Mouse (Mus musculus): Measurements from ENCODE around the gene Nutf2-ps1. TPM values are rescaled to one million over a fixed set of nuclear protein-coding genes. Genes with fewer than 3 reads are reported as not detected.

Nutf2-ps1 gene
- polyA plus RNA-seq (2014; fragmentation: Illumina TruSeq; extraction: RNeasy Lipid Tissue Mini Kit (QIAGEN cat#74804); ENCODE audit: low read depth, low replicate concordance) = 22.1 TPM

GRCm38 (mm10) chr19:53588968-53589367, at the start of gene Nutf2-ps1:
Nutf2-ps1 (minus strand) TSS chr19:53589068.

GRCm38 (mm10) chr19:53599757-53600539, 11.1 kb upstream of the Nutf2-ps1 start, which contains the start of gene Smc3:
Smc3 (plus strand) TSS chr19:53600398.

Other genes starting within 250 kb of the Nutf2-ps1 start
- not detected for gene Gm10197, start 217.3 kb downstream of the Nutf2-ps1 start, polyA plus RNA-seq (2014; fragmentation: Illumina TruSeq; extraction: RNeasy Lipid Tissue Mini Kit (QIAGEN cat#74804); ENCODE audit: low read depth, low replicate concordance)
- 79.0 TPM for gene Smndc1, start 198.5 kb downstream of the Nutf2-ps1 start, polyA plus RNA-seq (2014; fragmentation: Illumina TruSeq; extraction: RNeasy Lipid Tissue Mini Kit (QIAGEN cat#74804); ENCODE audit: low read depth, low replicate concordance)
- gene Dusp5, start 60.0 kb downstream of the Nutf2-ps1 start, polyA plus RNA-seq (2014; fragmentation: Illumina TruSeq; extraction: RNeasy Lipid Tissue Mini Kit (QIAGEN cat#74804); ENCODE audit: low read depth, low replicate concordance) = 0.24 TPM
- gene Smc3, start 11.3 kb upstream of the Nutf2-ps1 start, polyA plus RNA-seq (2014; fragmentation: Illumina TruSeq; extraction: RNeasy Lipid Tissue Mini Kit (QIAGEN cat#74804); ENCODE audit: low read depth, low replicate concordance) = 62.9 TPM
- gene Rbm20, start 88.2 kb upstream of the Nutf2-ps1 start, polyA plus RNA-seq (2014; fragmentation: Illumina TruSeq; extraction: RNeasy Lipid Tissue Mini Kit (QIAGEN cat#74804); ENCODE audit: low read depth, low replicate concordance) = 1.9 TPM